Mouse (Mus musculus): ENCODE data around the gene Lifr. TPM values are rescaled to one million over a fixed set of nuclear protein-coding genes. Genes with fewer than 3 reads are reported as not detected.

The Lifr gene
- polyA plus RNA-seq, 1 experiment: 19.9 TPM

DNA sequence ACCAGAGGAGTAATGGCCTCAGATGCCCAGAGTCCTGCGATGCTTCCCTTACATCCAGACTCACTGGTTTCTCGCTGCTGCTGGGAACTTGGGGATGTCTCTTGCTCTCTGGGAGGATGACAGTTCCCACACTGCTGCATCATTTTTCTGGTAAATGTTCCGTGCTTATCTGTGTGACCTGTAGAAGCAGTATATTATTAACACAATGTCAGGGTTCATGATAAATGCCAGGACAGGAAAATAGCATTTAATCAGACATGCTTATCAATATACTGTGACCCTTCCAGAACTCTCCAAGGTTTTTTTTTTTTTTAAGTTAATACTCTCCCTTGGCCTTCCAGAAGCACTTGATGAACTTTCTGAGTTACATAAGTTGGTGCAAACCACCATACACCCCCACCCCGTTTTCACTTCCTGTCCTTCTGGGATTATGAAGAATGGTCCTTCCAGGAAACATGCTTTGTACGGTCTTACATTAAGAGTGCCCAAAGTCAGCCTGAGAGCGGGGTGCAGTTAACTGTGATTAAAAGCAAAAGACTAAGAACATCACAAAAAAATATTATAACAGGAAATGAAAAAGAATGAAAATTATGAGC lies 20.1 kb upstream of the Lifr start:
- Histone ChIP-seq H3K27me3 (ENCODE audit: control insufficient read depth, insufficient read depth, low read length) (no peaks in the 10 kb centered on the region; the same call in 1 of the 2 replicates), H3K4me3 (replicated peaks; ENCODE audit: insufficient read depth, low read depth, low read length) (no peak overlapping the region), H3K27ac (ENCODE audit: insufficient read depth, low read length) (no peak overlapping the region), H3K4me1 (ENCODE audit: control insufficient read depth, insufficient read depth, low read length) (no peaks in the 10 kb centered on the region)
- no peak for TF ChIP-seq POLR2A (IDR thresholded peaks at IDR 0.05; ENCODE audit: borderline replicate concordance, insufficient read depth, low read length)
- TF ChIP-seq CTCF (IDR thresholded peaks at IDR 0.05; ENCODE audit: borderline replicate concordance, insufficient read depth, low read depth, low read length): no peak
- WGBS: 90% methylated on average over 6 of the region's 6 CpGs
- DNase-seq: no peak

GRCm38 (mm10) chr15:7073269-7073668 lies 17.1 kb upstream of the Lifr start:
- H3K27me3 ChIP-seq (ENCODE audit: control insufficient read depth, insufficient read depth, low read length): no peaks in the 10 kb centered on the region
- TF ChIP-seq POLR2A (IDR thresholded peaks at IDR 0.05; ENCODE audit: borderline replicate concordance, insufficient read depth, low read length) (no peak), CTCF (IDR thresholded peaks at IDR 0.05; ENCODE audit: borderline replicate concordance, insufficient read depth, low read depth, low read length) (no peak)
- no peak overlapping the region for H3K4me3 ChIP-seq (replicated peaks; ENCODE audit: insufficient read depth, low read depth, low read length)
- no peak overlapping the region for H3K27ac ChIP-seq (ENCODE audit: insufficient read depth, low read length)
- WGBS: 76% methylated on average over 3 of the region's 3 CpGs
- DNase-seq: no peak
- no peaks in the 10 kb centered on the region for H3K4me1 ChIP-seq (ENCODE audit: control insufficient read depth, insufficient read depth, low read length)

DNA sequence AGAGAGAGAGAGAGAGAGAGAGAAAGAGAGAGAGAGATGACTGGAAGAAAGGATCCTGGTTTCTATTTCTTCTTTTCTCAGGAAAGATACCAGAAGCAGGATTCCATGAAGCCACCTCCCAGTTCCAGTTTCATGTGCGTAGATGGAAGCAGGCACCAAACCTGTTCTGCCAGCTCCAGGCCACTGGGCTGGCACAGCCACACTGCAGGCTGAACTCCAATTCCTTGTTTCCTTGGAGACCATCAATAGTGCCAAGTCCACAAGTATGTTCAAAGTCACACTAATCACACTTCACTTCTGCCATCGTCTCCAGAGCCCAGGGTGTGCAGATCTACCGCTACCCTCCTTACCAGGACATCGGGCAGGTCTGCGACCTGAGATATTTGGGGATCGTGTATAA lies 15.2 kb upstream of the Lifr start:
- no peaks in the 10 kb centered on the region for H3K4me1 ChIP-seq (ENCODE audit: control insufficient read depth, insufficient read depth, low read length)
- no peak overlapping the region for H3K27ac ChIP-seq (ENCODE audit: insufficient read depth, low read length)
- no peak for DNase-seq
- TF ChIP-seq CTCF (IDR thresholded peaks at IDR 0.05; ENCODE audit: borderline replicate concordance, insufficient read depth, low read depth, low read length) (no peak), POLR2A (IDR thresholded peaks at IDR 0.05; ENCODE audit: borderline replicate concordance, insufficient read depth, low read length) (no peak)
- no peaks in the 10 kb centered on the region for H3K27me3 ChIP-seq (ENCODE audit: control insufficient read depth, insufficient read depth, low read length)
- no peak overlapping the region for H3K4me3 ChIP-seq (replicated peaks; ENCODE audit: insufficient read depth, low read depth, low read length)
- WGBS: 21% methylated on average over 6 of the region's 6 CpGs

DNA sequence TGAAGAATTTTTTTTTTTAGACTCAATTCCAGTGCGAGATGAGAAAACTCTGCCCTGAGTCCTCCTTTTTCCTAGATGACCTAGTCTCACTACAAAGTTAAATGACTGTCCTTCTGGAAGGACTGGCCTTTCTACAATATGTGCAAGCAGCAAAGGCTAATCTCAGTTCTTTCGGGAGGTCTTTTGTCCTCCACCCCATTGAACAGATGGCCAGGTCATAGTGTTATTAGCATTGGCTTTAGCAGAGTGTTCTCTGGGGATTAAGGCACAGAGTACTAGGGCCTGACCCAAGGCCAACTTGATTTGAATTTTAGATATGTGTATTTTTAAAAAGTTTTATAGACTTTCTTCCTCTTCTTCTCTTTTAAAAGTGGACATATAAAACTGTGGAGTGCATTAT lies 12.1 kb upstream of the Lifr start:
- no peak for TF ChIP-seq POLR2A (IDR thresholded peaks at IDR 0.05; ENCODE audit: borderline replicate concordance, insufficient read depth, low read length)
- Histone ChIP-seq H3K27me3 (ENCODE audit: control insufficient read depth, insufficient read depth, low read length) (no peaks in the 10 kb centered on the region), H3K4me3 (replicated peaks; ENCODE audit: insufficient read depth, low read depth, low read length) (no peak overlapping the region), H3K27ac (ENCODE audit: insufficient read depth, low read length) (no peak overlapping the region), H3K4me1 (ENCODE audit: control insufficient read depth, insufficient read depth, low read length) (no peaks in the 10 kb centered on the region)
- DNase-seq: no peak
- WGBS: 55% methylated on average over 2 of the region's 2 CpGs

- no peak for DNase-seq
- H3K4me1 ChIP-seq (ENCODE audit: control insufficient read depth, insufficient read depth, low read length): no peaks in the 10 kb centered on the region
- TF ChIP-seq POLR2A (IDR thresholded peaks at IDR 0.05; ENCODE audit: borderline replicate concordance, insufficient read depth, low read length) (no peak), CTCF (IDR thresholded peaks at IDR 0.05; ENCODE audit: borderline replicate concordance, insufficient read depth, low read depth, low read length) (no peak)
- no peak overlapping the region for H3K4me3 ChIP-seq (replicated peaks; ENCODE audit: insufficient read depth, low read depth, low read length)
- 94% methylated on average over 4 of the region's 4 CpGs for WGBS
- no peaks in the 10 kb centered on the region for H3K27me3 ChIP-seq (ENCODE audit: control insufficient read depth, insufficient read depth, low read length)
- H3K27ac ChIP-seq (ENCODE audit: insufficient read depth, low read length): no peak overlapping the region
Observed at GRCm38 (mm10) chr15:7079631-7080337, 10.6 kb upstream of the Lifr start.

GRCm38 (mm10) chr15:7080916-7081626 lies 9.3 kb upstream of the Lifr start:
- no peaks in the 10 kb centered on the region for H3K4me1 ChIP-seq (ENCODE audit: control insufficient read depth, insufficient read depth, low read length)
- no peak overlapping the region for H3K4me3 ChIP-seq (replicated peaks; ENCODE audit: insufficient read depth, low read depth, low read length)
- no peak for DNase-seq
- no peak overlapping the region for H3K27ac ChIP-seq (ENCODE audit: insufficient read depth, low read length)
- 70% methylated on average over 15 of the region's 15 CpGs for WGBS
- TF ChIP-seq POLR2A (IDR thresholded peaks at IDR 0.05; ENCODE audit: borderline replicate concordance, insufficient read depth, low read length): no peak
- TF ChIP-seq CTCF (IDR thresholded peaks at IDR 0.05; ENCODE audit: borderline replicate concordance, insufficient read depth, low read depth, low read length): no peak
- no peaks in the 10 kb centered on the region for H3K27me3 ChIP-seq (ENCODE audit: control insufficient read depth, insufficient read depth, low read length)

GRCm38 (mm10) chr15:7081795-7082194 lies 8.6 kb upstream of the Lifr start:
- no peaks in the 10 kb centered on the region for H3K4me1 ChIP-seq (ENCODE audit: control insufficient read depth, insufficient read depth, low read length)
- no peaks in the 10 kb centered on the region for H3K27me3 ChIP-seq (ENCODE audit: control insufficient read depth, insufficient read depth, low read length)
- TF ChIP-seq CTCF (IDR thresholded peaks at IDR 0.05; ENCODE audit: borderline replicate concordance, insufficient read depth, low read depth, low read length) (no peak), POLR2A (IDR thresholded peaks at IDR 0.05; ENCODE audit: borderline replicate concordance, insufficient read depth, low read length) (no peak)
- H3K4me3 ChIP-seq (replicated peaks; ENCODE audit: insufficient read depth, low read depth, low read length): no peak overlapping the region
- no peak overlapping the region for H3K27ac ChIP-seq (ENCODE audit: insufficient read depth, low read length)
- no peak for DNase-seq
- WGBS: 65% methylated on average over 15 of the region's 15 CpGs

DNA sequence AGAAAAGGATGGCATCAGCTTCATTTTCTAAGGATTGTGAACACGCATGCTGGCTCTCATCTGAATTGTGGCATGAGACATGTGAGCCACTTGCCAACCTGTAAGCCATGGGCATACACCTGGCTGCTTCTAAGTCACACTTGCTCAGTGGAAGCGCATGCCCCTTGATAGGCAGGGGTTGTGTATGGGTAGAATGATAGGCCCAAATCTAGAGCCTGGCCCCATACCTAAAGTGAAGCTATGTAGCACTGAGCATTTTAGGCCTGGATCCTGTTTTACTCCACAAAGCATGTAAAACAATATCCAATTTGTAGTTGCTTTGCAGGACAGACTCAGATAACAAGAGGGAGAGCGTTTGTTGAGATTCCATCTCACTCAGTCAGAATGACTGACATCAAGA lies 7.5 kb upstream of the Lifr start:
- Histone ChIP-seq H3K27me3 (ENCODE audit: control insufficient read depth, insufficient read depth, low read length) (no peaks in the 10 kb centered on the region), H3K4me1 (ENCODE audit: control insufficient read depth, insufficient read depth, low read length) (no peaks in the 10 kb centered on the region), H3K4me3 (replicated peaks; ENCODE audit: insufficient read depth, low read depth, low read length) (no peak overlapping the region), H3K27ac (ENCODE audit: insufficient read depth, low read length) (no peak overlapping the region)
- WGBS: 98% methylated on average over 3 of the region's 3 CpGs
- DNase-seq: no peak
- no peak for TF ChIP-seq POLR2A (IDR thresholded peaks at IDR 0.05; ENCODE audit: borderline replicate concordance, insufficient read depth, low read length)
- no peak for TF ChIP-seq CTCF (IDR thresholded peaks at IDR 0.05; ENCODE audit: borderline replicate concordance, insufficient read depth, low read depth, low read length)
